Mouse (Mus musculus) lung, postnatal 0 days (tissue): ENCODE results near the gene Gm45837.

Source experiments
- CTCF ChIP-seq: IDR thresholded peaks from 2 replicates; pipeline ENCODE4 v1.5.1; 2016; ENCODE audit warnings: antibody characterized with exemption, mild to moderate bottlenecking
- EP300 ChIP-seq: IDR thresholded peaks from 2 replicates; pipeline ENCODE4 v1.6.1; 2016; ENCODE audit warnings: antibody characterized with exemption, mild to moderate bottlenecking, control low read depth

- TF ChIP-seq CTCF (no peak), EP300 (no peak)
Observed at GRCm38 (mm10) chr7:101395471-101395870, 15.2 kb upstream of the Gm45837 start.
